Mouse (Mus musculus) erythroblast, embryonic 14.5 days (primary cell): Measurements from ENCODE around the gene Aunip. TPM values are rescaled to one million over a fixed set of nuclear protein-coding genes. Genes with fewer than 3 reads are reported as not detected.
"Not testable (repeated sequence)": the region's sequence is repeated elsewhere in the genome, so short reads cannot be mapped to it uniquely, and the experiment has no call there.

Experiments used
- H3K27me3 ChIP-seq: 2 replicates; pipeline ENCODE4 v1.6.1; 2012; ENCODE audit warnings: inconsistent platforms; ENCODE audit not compliant: control insufficient read depth
- H3K36me3 ChIP-seq: 2 replicates; pipeline ENCODE4 v1.6.1; 2012; ENCODE audit warnings: mild to moderate bottlenecking, inconsistent platforms; ENCODE audit not compliant: control insufficient read depth
- H3K4me1 ChIP-seq: 2 replicates; pipeline ENCODE4 v1.6.1; 2012; ENCODE audit warnings: inconsistent platforms; ENCODE audit not compliant: control insufficient read depth
- H3K4me3 ChIP-seq: replicated peaks from 2 replicates; pipeline ENCODE3; 2012; ENCODE audit warnings: moderate library complexity, mild to moderate bottlenecking, inconsistent platforms
- H3K9me3 ChIP-seq: 2 replicates; pipeline ENCODE4 v1.6.1; 2012; ENCODE audit warnings: low read length, inconsistent platforms, mixed read lengths; ENCODE audit not compliant: control insufficient read depth
- GATA1 ChIP-seq: IDR thresholded peaks from 2 replicates; pipeline ENCODE4 v1.6.1; 2012; ENCODE audit warnings: low read length, inconsistent platforms, mixed read lengths
- TAL1 ChIP-seq: IDR thresholded peaks from 3 replicates; pipeline ENCODE4 v1.6.1; 2012; ENCODE audit warnings: low read length, inconsistent platforms, mixed read lengths
- polyA plus RNA-seq: library from polyadenylated mRNA; stranded (reverse); fragments of >175 nt; gene quantifications from 2 replicates; pipeline ENCODE4 v1.2.3, GENCODE M21; 2012

Gene Aunip
- polyA plus RNA-seq, 1 experiment, result 0.18 TPM

- Histone ChIP-seq H3K4me3 (peak within 1 kb of the TSS; percentile 58), H3K9me3 (no peaks in the 10 kb centered on the region), H3K27me3 (peaks cover 48% of the 10 kb centered on the region), H3K4me1 (peaks cover 33% of the 10 kb centered on the region), H3K36me3 (no peaks in the 10 kb centered on the region)
- TF ChIP-seq TAL1, result no peak
- no peak for TF ChIP-seq GATA1
These were observed 14.1 kb upstream of the Aunip start, which contains the start of gene Paqr7 for GRCm38 (mm10) chr4:134496595-134497210. Gene Paqr7 (plus strand): TSS chr4:134496697.

DNA sequence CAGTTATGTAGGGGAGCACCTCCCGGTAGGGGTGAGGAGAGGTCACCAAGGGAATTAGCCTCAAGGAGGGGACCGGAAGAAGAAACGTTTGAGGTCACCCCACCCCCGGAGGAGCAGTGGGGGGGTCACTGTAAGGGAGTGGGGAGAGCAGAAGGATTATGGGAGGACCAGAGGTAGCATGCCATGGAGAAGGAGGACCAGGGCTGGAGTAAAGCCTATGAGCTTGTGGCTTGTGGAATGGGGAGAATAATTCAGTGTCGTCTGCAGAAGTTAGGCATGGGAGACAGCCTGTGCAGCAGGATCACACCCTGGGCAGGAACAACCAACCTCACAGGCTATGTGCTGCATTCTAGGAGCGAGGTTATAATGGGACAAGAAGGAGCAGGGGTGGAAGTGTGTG, 13.6 kb upstream of the Aunip start:
- TF ChIP-seq TAL1 (no peak), GATA1 (no peak)
- no peaks in the 10 kb centered on the region for H3K36me3 ChIP-seq
- H3K4me3 ChIP-seq, result peak overlapping the region; percentile 58
- H3K4me1 ChIP-seq, result peaks cover 35% of the 10 kb centered on the region
- peaks cover 48% of the 10 kb centered on the region for H3K27me3 ChIP-seq
- no peaks in the 10 kb centered on the region for H3K9me3 ChIP-seq

GRCm38 (mm10) chr4:134497986-134498731, 12.6 kb upstream of the Aunip start:
- TF ChIP-seq TAL1 (no peak), GATA1 (no peak)
- Histone ChIP-seq H3K27me3 (peaks cover 41% of the 10 kb centered on the region), H3K4me3 (no peak overlapping the region), H3K36me3 (no peaks in the 10 kb centered on the region), H3K9me3 (no peaks in the 10 kb centered on the region), H3K4me1 (peaks cover 35% of the 10 kb centered on the region)

- H3K9me3 ChIP-seq, H3K4me3 ChIP-seq, H3K36me3 ChIP-seq: not testable (repeated sequence)
- peaks cover 41% of the 10 kb centered on the region for H3K4me1 ChIP-seq
- peaks cover 36% of the 10 kb centered on the region for H3K27me3 ChIP-seq
These were observed 11.8 kb upstream of the Aunip start for GRCm38 (mm10) chr4:134498983-134499382.

GRCm38 (mm10) chr4:134501095-134501494, 9.7 kb upstream of the Aunip start:
- Histone ChIP-seq H3K27me3 (peaks cover 17% of the 10 kb centered on the region), H3K4me3 (no peak overlapping the region), H3K36me3 (no peaks in the 10 kb centered on the region), H3K9me3 (no peaks in the 10 kb centered on the region), H3K4me1 (peaks cover 40% of the 10 kb centered on the region)
- no peak for TF ChIP-seq GATA1

DNA sequence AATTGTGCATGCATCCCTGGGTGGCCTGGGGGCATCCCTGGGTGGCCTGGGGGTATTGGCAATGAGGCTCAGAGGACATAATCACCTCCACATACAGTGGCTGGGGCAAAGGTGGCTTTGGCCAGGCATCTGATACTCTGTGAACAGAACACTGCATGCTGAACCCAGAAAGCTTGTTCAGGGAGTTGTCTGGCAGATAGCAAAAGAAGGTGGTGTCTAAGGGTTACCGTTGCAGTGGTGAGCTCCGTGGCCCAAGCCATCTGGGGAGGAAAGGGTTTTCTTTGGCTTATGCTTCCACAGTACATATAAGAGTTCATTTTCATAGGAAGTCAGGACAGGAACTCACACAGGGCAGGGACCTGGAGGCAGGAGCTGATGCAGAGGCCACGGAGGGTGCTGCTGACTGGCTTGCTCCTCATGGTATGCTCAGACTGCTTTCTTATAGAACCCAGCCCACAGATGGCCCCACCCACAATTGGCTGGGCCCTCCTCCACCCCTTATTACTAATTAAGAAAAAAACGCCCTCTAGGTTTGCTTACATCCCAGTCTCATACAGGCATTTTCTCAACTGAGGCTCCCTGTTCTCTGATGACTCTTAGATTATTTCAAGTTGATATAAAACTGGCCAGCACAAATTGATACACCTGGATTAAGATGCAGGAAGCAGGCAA, 7.0 kb upstream of the Aunip start:
- TF ChIP-seq GATA1 (no peak), TAL1 (no peak)
- no peak overlapping the region for H3K4me3 ChIP-seq
- no peaks in the 10 kb centered on the region for H3K9me3 ChIP-seq
- H3K4me1 ChIP-seq, result peaks cover 44% of the 10 kb centered on the region
- peaks cover 7% of the 10 kb centered on the region for H3K36me3 ChIP-seq
- no peaks in the 10 kb centered on the region for H3K27me3 ChIP-seq

DNA sequence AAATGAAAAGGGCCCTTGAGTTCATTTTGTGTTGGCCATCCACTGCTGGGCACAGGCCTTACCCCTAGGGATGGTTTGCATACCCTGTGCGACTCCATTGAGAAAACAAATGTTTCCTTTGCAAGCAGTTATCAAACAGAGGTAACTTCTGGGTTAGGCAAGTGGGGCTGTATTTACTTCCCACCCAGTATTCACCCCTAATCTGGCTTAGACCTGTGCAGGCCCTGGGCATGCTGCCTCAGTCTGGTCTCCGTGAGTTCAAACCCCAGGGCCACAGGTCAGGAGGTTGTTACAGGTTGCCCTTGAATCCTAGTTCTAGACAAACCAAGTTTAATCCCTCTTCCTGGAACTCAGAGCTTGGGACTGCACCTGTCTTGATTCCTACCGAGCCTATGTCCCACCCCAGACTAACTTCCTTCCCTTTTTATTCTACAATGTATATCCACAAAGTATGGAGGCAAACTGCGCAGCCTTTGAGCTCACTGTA, 5.5 kb upstream of the Aunip start:
- Histone ChIP-seq H3K4me3 (no peak overlapping the region), H3K27me3 (no peaks in the 10 kb centered on the region), H3K9me3 (no peaks in the 10 kb centered on the region), H3K4me1 (peaks cover 46% of the 10 kb centered on the region), H3K36me3 (peaks cover 7% of the 10 kb centered on the region)
- TF ChIP-seq GATA1 (no peak), TAL1 (no peak)

- no peak overlapping the region for H3K4me3 ChIP-seq
- 0 out of 3 replicates have a peak, but pooled peaks have one; percentile 18 for TF ChIP-seq TAL1
- no peak for TF ChIP-seq GATA1
- peaks cover 51% of the 10 kb centered on the region for H3K4me1 ChIP-seq
- no peaks in the 10 kb centered on the region for H3K9me3 ChIP-seq
- peaks cover 7% of the 10 kb centered on the region for H3K36me3 ChIP-seq
- H3K27me3 ChIP-seq, result no peaks in the 10 kb centered on the region
These were observed 4.7 kb upstream of the Aunip start for GRCm38 (mm10) chr4:134505966-134506594.

DNA sequence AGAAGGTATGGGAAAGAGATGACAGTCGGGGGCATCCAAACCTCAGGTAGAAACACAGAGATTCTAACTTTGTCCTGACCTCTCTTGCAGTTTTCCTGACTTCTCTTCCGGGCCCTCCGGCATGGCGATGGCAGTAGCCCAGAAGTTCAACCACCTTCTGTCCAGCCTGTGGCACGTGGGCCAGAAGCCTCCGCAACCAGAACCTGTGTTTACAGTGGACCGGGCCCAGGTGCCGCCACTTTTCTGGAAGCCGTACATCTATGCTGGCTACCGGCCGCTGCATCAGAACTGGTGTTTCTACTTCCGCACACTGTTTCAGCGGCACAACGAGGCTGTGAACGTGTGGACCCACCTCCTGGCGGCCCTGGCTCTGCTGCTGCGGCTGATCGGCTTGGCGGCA, 4.1 kb upstream of the Aunip start:
- H3K36me3 ChIP-seq, result peaks cover 7% of the 10 kb centered on the region
- TF ChIP-seq TAL1, result no peak
- no peak for TF ChIP-seq GATA1
- peaks cover 57% of the 10 kb centered on the region for H3K4me1 ChIP-seq
- no peaks in the 10 kb centered on the region for H3K27me3 ChIP-seq
- H3K4me3 ChIP-seq, result no peak overlapping the region
- no peaks in the 10 kb centered on the region for H3K9me3 ChIP-seq
